Mouse (Mus musculus) frontal cortex, postnatal 10 days (tissue): Measurements from ENCODE around the gene Thap3.
A peak's percentile ranks its signal among the peaks of the same experiment; 100 is the strongest.

Source experiments
- DNase-seq, 2 experiments: peaks; one replicate each; pipeline ENCODE4 v3.0.0; 2022; ENCODE audit warnings: low spot score in 2 of 2, mixed read lengths in 1 of 2

Gene Thap3

DNA sequence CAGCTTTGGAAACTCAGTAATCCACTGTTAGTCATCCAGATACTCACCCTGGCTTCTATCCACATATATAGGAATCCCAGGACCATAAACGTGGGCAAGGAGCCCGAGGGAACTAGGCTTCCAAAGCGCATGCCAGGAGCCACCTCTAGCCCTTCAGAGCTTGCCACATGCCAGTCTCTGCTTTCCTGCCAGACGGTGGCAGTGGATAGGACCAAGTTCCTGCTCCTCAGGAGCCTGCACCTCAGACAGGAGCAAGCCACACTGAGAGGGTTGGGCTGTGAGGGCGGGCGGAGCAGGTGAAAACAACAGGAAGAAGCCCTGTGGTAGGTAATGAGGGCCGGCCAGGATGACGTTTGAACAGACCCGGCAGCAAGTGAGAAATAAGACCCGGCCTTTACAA is 2.9 kb downstream of the Thap3 start:
- no peak for DNase-seq

DNA sequence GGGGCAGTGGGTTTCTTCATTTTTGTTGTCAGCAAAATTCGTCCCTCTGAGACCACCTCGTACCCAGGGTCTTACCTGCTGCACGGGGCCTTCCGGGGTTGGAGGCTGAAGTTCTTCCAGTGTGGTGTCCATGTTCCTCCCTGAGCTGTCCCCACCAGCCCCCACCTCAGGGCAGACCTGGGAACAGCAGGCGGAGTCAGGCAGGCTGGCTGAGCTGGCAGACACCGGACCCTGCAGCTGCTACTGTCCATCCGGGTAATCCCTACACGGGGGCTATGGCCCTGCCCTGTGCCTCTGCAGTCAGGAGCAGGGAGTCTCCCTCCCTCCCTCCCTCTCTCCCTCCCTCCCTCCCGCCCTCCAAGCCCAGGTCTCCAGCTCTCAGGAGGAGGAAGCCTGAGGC is 5.2 kb downstream of the Thap3 start:
- no peak for DNase-seq

DNA sequence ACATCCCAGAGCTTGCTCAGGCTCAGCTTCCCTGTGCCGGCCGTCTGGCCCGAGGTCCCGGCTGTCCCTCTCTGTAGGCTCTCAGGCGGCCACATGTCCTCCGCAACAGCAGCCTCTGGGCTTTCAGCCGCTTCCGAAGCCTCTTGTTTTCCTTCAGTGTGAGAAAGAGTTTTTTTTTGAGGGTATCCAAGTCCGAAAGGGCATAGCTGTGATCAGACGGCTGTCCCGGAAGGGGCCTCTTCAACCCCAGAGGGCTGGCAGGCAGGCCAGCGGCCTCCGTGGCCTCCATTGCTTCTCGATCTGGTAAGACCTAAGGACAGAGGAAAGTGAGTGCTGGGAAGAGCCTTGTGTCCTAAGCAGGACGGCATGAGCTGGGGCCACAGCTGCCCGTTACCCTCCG is 5.8 kb downstream of the Thap3 start:
- no peak for DNase-seq

DNA sequence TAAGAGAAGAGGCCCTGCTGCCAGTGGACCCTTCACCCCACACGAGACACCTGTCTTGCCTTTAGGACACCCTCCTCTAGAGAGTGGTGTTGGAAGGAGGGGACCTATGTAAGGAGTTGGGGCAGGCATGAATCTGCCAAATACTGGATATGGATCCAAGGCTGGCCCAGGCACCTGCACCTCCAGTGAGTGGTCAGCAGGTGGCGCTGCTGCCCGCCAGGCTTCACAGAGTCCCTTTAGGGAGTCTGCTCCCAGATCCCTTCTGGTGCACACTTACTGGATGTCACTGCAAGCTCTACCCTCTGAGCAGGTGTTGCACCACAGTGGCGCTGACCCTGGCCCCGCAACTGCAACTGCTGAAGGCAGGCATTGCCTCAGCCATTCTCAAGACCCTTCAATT is 7.4 kb downstream of the Thap3 start:
- peak; percentile 69 to 81 for DNase-seq

DNA sequence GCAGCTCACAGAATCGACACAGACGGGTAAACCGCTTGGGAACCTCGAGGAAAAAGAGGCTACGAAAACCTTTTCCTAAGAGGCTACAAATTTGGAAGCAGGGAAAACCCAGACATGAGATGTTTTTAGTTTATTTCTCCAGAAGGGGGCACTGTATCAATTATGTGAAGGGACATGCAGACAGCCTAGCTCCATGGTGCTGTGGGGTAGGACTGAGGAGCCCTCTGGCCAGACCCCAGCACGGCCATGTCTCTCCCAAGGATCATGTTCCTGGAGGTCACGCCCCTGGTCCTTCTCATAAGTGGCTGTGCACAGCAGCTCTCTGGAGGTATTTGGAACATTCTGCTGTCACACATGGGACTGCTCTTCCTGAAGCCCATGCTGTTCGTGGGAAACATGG is 8.1 kb downstream of the Thap3 start:
- DNase-seq, result no peak

DNA sequence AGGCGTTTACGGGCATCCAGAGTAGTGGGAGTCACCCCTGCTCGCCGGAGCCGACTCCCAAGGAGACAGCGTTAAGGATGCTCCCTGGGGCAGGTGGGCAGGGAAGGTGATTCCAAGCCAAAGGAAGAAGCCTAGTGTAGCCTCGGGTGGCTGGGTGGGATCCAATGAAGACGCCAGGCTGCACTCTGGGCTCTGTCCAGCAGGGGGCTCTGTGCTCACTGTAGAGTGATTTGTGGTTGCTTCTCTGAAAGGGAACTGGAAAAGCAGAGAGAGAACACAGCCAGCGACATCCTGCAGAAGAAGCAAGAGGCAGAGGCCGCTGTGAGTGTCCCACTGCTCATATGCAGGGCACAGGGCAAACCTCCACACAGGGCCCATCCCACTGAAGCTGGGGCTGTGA is 11.0 kb downstream of the Thap3 start:
- DNase-seq, result peak; percentile 68 to 84

DNA sequence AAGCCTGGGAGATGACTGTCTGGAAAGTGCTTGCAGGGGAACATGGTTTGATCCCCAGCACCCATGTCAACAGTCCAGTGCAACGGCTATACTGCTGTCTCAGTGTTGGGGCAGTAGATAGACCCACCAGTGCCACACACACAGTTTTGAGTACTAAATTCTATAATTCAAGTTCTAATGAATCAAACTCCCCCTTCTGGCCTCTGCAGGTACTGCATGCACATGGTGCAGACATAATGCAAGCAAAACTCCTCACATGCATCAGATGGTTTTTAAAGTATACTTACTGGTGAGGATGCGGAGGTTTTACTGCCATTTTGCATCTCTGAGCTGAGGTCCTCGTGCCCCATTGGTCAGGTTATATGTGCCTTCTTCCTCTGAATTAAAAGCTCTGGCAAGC is 13.4 kb downstream of the Thap3 start:
- no peak for DNase-seq

DNA sequence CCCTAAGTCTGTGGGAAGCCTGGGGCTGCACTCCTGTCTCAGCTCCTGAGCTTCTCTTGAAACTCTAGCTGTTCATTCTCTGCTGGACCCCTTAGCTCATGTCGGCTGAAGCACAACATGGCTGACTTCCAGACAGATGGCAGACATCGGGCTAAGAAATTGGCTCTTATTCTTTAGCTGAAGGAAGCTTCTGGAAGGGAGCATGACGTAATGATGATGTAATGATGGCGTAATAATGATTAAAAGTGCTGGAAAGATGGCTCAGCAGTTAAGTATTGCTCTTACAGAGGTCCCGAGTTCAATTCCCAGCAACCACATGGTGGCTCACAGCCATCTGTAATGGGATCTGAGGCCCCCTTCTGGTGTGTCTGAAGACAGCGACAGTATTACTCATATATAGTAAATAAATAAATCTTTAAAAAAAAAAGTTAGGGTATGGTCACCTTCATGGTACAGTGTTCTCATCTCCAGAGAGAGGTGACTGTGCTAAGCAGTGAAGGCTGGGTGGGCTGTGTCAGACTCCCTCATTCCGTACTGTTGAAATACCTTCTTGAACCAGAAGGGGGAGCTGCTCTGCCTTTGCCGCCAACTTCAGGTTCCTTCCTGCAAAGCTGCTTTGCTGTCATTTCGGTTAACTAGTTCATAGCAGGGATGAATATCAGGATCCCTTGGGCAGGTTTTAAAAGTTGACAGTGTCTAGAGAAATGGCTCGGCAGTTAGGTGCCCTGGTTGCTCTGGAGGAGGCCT is 16.4 kb downstream of the Thap3 start:
- no peak for DNase-seq

DNA sequence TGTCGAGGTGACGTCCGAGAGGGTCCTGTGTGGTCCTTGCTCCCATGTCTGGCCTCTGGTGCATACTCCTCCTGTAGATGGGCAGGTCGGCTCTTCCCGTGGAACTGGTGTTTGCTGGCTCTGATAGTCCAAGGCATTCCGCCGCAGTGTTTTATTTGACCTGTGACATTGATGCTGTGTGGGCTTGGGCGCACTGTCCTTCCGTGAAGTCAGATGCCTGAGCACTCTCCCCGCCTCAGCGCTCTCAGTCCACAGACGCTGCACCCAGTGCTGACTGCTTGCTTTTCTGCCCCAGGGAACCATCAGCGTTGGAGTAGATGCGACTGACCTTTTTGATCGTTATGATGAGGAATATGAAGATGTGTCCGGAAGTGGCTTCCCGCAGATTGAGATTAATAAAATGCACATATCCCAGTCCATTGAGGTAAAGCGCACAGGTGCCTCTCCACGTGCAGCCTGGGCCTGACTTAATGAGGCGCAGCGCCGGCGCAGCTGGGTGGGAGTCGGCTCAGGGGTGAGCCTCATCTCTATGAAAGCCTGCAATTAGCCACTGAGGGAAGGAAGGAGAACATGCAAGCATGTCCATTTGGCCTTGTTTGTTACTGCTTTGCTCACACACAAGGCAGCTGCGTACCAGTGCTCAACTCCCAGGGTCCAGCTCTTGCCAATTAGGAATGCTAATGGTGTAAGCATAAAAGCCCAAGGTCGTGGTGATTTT is 20.4 kb downstream of the Thap3 start:
- no peak for DNase-seq

DNA sequence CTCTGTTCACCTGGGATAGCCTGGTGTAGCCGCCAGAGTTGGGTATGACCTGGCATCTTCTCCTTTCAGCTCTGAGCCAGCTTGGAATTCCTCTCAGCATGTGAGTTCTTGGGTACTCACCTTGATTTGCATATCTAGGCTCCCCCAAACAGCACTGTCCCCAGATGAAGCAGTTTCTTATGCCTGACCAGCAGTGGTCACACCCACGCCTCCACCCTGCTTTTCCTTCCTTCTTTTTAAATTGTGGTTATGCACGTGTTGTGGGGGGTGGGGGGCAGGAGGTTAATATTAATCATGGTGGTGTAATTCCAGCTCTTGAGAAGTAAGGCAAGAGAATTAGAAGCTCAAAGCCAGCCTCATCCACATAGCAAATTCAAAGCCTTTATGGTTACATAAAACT is 26.0 kb downstream of the Thap3 start:
- no peak for DNase-seq

DNA sequence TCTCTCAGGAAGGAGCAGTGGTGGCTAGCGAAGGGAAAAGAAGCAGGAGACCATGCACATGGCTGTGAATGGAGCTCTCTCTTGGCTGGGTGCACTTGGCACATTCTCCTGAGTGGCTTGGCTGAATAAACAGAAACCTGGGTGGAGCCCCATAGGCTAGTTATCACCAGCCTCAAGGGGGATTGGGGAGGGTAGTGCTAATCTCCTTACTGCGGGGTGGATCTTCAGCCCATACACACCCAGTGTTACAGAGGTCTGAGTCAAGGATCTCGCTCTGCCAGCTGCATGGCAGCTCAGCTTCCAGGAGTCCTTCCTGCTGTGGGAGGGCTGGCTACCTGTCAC is 28.3 kb downstream of the Thap3 start:
- no peak for DNase-seq

DNA sequence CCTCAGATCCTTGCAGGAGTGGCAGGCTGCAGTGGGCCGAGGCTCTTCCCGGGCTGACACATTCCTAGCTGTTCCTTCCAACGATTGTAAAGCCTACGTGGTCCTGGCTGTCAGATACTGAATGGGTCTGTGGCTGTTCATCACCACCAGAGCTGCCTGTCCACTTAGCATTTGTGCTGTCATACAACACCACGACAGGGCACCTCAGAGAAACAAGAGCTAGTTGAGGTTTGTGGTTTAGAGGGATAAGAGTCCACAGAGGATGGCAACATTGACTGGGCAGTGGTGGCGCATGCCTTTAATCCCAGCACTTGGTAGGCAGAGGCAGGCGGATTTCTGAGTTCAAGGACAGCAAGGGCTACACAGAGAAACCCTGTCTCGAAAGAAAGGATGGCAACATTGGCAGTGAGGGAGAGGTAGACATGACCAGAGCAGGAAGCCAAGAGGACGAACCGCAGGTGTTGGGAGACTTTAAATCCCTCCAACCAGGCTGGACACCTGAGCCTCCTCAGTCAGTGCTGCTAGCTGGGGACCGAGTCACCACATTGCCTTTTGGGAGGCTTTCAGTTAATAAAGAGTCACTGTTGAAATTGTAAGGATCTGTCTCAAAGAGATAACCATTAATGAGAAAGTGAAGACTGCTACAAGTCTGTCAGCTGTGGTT is 28.8 kb downstream of the Thap3 start:
- DNase-seq, result no peak

DNA sequence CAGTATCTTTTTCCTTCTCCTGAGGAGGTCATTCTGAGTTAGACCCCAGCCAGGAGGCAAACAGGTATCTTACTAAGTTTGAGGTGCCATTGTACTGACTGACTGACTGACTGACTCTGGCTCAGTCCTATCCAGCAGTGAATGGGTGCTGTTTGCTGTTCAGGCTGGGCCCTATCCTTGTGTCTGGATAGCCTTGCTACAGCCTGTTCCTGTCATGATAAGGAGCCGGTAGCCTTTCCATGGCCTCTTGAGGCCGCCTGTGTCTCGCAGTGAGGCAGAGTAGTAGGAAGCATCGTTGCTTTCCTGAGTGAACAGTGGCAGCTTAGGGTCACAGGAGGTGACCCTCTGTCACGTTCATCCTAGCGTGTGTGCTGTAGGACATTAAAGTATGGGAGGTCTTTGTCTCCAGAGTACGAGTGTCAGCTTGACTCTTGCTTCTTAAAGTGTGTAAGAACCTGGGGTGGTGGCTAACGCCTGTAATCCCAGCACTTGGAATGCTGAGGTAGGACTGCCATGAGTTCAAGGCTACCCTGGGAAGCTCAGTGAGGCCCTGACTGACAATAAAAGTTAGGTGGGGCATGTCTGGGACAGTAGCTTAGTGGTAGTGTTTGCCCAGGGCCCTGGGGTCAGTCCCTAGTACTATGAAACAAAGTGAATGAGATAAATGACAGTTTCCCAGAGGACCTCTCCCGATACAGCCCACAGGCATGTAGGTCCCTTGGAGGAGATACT is 31.0 kb downstream of the Thap3 start:
- no peak for DNase-seq

DNA sequence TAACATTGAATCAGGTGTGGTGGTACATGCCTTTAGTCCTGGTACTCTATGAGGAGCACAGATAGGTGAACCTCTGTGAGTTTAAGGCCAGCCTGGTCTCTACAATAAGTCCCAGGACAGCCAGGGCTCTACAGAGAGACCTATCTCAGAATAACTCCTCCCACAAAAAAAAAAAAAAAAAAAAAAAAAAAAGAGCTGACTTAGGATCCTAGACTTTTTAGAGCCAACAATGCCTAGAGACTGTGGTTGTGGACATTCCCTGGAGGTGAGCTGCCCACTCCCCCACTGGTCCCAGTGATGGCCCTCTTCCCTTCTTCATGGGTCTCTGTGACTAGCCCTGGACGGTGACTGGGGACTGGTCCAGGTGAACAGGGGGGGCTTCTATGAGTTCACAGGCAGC is 33.0 kb downstream of the Thap3 start:
- no peak for DNase-seq

DNA sequence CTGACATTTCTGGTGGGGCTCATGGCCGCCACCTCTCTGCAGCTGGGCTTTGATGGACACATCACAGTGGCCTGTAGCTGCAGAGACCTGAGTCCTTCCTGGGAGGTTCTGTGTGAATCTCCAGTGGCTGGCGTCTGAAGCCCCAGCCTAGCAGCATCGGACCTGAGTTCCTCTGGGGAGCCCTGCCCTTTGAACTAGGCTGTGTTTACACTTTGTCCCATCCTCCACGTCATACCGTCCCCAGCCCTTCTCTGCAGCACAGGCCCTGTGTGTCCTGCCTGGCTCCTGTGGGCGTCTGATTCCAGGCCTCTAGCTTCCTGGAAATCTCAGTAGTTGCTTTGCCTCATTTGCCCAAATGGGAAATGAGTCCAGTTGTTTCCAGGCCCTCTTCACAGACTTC is 35.6 kb downstream of the Thap3 start:
- no peak for DNase-seq

DNA sequence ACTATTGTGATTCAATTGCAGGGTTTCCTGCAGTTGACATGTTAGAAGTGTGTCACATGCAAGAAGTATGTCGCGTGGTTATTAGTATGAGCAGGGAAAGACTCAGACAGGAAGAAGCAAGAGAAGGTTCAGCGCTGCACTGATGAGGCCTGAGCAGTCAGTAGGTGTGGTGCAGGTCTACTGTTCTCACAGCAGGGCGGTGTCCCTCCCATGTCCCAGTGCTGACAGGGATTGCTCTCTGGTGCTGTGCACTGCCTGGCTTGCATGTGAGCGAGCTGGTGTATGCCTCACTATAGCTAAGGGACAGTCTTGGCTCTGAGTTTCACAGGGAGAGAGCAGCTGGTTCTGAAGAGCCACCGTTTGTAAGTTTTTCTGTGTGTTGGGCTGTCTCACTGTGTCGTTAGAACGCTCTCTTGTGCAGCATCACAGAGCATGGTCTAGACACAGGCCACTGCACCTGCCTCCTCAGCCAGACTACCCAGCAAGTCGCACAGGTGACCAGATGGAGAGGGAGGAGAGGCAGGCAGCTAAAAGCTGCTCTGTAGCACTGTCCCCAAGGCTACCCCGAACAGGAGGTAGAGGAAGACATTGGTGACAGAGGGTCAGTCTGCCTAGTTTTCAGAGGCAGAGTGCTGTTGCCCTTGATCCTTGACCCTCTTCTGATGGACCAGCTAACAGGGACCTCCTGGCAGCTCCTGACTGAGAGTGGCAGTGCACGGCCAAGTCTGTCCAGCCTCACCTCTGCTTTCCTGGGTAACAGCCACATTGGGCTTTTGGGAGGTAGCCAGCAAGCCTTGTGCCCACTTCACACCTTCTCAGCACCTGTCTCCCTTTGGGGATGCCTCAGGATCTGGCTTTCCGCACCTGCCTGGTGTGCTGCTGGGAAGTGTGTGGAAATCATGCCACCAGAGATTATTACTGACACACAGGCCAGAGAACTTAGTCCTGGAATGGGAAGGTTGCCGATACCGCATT is 40.0 kb downstream of the Thap3 start:
- no peak for DNase-seq

DNA sequence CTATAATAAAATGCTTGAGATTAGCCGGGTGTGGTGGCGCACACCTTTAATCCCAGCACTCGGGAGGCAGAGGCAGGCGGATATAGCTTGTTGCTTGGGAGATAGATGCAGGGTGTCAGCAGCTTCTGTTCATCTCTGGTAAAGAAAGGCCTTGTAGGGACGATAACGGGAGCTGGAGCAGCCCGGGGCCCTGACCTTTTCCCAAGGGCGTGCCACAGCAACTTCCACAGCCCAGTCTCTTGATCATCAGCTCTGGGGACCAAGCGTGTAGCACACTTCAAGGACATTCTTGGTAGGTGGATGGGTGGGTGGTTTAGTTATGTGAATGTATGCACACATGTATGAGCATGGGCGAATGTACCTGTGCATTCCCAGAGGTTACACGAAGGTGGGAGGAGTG is 42.6 kb downstream of the Thap3 start:
- no peak for DNase-seq

DNA sequence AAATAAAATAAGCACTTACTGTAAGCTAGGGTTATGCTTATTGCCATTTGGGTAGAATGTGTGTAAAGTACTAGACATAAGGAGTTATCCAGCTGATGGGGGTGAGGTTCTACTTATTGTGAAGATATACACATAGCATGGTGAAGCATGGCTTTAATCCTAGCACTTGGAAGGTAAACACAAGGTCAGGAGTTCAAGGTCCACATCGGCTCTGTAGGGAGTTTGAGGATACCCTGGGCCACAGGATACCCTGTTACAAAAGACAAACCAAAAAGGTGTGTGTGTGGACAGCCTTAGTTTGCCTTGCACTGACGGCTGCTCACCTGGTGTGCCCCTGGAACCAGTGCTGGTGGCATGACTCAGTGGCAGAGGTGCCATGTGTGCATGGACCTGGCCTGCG is 50.7 kb downstream of the Thap3 start:
- DNase-seq, result no peak

DNA sequence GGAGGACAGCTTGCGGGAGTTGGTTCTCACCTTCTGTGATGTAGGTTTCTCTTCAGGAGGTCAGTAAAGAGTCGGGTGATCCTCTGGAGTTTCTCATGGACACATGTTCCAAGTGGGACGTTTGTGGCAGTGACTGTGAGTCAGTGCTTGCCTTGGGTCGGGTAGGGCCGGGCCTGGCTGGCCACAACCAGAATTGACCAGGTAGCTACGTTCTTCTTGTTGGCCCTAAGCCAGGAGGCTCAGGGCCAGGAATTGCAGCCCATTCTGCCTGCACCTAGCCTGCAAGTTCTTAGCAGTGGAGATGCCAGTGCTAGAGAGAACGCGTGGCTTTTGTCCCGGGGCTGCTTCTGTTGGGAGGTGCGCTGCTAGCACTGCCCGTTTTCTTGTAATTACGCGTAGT is 51.4 kb downstream of the Thap3 start:
- no peak for DNase-seq

DNA sequence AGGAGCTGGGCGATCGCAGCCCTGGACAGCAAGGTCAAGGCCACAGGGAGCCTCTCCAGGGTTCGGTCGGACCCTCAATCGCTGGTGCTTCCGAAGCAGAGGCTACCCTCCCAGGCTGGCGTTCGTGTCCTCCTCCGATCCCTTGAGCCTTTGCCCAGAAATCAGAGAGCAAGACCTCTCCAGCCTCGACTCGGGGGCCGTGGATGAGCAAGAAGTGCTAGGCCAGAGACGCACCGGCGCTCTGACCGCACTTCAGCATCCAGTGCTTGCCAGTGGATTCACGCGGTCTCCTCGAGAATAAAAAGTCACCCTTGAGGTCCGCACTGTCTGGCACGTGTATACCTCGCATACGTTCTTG is 54.6 kb downstream of the Thap3 start:
- no peak for DNase-seq

DNA sequence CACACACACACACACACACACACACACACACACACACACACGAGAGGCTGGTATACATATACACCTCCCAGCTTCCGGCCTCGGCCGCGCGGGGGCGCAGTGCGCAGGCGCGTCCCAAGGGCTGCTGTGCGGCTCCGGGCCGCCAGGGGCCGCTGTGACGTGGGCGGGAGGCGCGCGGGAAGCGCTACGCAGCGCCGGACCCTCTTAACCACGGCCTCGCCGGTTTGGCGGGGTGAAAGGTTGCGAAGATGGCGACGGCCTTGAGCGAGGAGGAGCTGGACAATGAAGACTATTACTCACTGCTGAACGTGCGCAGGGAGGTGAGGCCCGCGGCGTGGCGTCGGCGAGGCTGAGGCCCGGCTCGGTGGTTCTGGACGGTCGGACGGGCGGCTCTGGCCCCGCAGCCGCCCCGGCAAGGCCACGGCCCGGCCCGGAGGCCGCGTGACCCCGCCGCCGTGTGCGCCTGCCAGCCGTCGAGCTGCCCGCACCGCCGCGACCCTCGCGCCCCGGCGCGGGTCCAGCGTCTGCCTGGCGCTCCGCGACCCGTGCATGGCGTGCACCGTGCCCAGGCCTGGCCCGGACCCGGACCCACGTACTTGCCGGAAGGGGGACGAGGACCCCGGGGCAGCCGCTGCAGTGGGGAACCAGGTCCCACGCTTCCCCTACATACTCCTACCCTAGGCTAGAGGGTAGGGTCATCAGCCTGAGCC is 55.1 kb downstream of the Thap3 start, which contains the start of gene Dnajc11:
Dnajc11 (plus strand) TSS at position 187 of the 710 bp plus-strand sequence.
- DNase-seq, result peak; percentile 85 to 90
